Mouse (Mus musculus) E14TG2a.4 (cell line): ENCODE measurements around the gene Hist1h2br.
"Not testable (repeated sequence)": the region's sequence is repeated elsewhere in the genome, so short reads cannot be mapped to it uniquely, and the experiment has no call there.

Experiments used
- H3K27me3 ChIP-seq: 2 replicates; pipeline ENCODE4 v1.6.1; 2014; ENCODE audit warnings: low read length, control low read depth; ENCODE audit not compliant: insufficient read depth
- H3K36me3 ChIP-seq: 2 replicates; pipeline ENCODE4 v1.6.1; 2014; ENCODE audit warnings: low read length, control low read depth; ENCODE audit not compliant: insufficient read depth
- H3K4me1 ChIP-seq: replicated peaks from 2 replicates; pipeline ENCODE4 v1.6.1; 2014; ENCODE audit warnings: low read depth, low read length, control low read depth
- H3K4me3 ChIP-seq: replicated peaks from 2 replicates; pipeline ENCODE4 v1.5.1; 2014; ENCODE audit warnings: mild to moderate bottlenecking, low read length
- H3K9me3 ChIP-seq: 2 replicates; pipeline ENCODE4 v1.6.1; 2014; ENCODE audit warnings: low read length, control low read depth
- CTCF ChIP-seq: conservative IDR thresholded peaks from 2 replicates; pipeline ENCODE4 v1.5.1; 2014; ENCODE audit warnings: low read length
- NANOG ChIP-seq: IDR thresholded peaks from 2 replicates; pipeline ENCODE4 v1.6.1; 2014; ENCODE audit warnings: borderline replicate concordance, low read length, mixed read lengths
- POU5F1 ChIP-seq: IDR thresholded peaks from 2 replicates; pipeline ENCODE4 v1.6.1; 2014; ENCODE audit warnings: low read length, borderline replicate concordance

Gene Hist1h2br

DNA sequence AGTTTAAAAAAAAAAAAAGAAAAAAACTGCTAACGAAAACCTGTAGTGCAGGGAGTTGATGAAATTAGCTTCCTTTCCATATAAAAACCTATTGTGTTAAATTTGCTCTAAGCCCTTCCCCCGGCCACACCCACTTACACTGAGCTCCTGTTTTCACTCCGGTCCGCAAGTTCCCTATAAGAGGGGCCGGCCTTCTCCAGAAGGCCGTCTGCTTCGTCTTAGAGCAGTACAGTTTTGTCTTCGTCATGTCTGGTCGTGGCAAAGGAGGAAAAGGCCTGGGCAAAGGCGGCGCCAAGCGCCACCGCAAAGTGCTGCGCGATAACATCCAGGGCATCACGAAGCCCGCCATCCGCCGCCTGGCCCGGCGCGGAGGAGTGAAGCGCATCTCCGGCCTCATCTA is 22.0 kb upstream of the Hist1h2br start, which contains the start of gene Hist1h4m:
TSS of gene Hist1h4m (plus strand) at position 208 of the 400 bp plus-strand sequence.
- not testable (repeated sequence) for H3K9me3 ChIP-seq, H3K27me3 ChIP-seq, H3K4me1 ChIP-seq, H3K4me3 ChIP-seq, H3K36me3 ChIP-seq

DNA sequence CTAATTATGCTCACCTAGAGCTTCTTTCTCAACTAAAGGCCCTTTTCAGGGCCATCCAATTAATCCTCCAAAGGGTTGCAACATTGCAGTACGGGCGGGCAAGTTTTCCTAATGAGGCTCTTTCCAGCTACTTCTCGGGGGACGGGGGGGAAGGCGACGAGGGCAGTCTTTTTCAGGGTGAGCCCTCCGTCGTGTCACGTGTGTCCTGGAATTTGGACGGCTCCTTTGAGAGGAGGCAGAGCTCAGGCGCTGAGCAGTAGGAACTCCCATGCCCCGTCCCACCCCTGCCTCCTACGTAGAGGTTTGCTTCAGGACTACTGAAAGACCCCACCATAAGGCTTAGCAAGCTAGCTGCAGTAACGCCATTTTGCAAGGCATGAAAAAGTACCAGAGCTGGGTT is 21.5 kb upstream of the Hist1h2br start:
- H3K9me3 ChIP-seq, H3K36me3 ChIP-seq, H3K4me1 ChIP-seq, H3K27me3 ChIP-seq, H3K4me3 ChIP-seq: not testable (repeated sequence)

DNA sequence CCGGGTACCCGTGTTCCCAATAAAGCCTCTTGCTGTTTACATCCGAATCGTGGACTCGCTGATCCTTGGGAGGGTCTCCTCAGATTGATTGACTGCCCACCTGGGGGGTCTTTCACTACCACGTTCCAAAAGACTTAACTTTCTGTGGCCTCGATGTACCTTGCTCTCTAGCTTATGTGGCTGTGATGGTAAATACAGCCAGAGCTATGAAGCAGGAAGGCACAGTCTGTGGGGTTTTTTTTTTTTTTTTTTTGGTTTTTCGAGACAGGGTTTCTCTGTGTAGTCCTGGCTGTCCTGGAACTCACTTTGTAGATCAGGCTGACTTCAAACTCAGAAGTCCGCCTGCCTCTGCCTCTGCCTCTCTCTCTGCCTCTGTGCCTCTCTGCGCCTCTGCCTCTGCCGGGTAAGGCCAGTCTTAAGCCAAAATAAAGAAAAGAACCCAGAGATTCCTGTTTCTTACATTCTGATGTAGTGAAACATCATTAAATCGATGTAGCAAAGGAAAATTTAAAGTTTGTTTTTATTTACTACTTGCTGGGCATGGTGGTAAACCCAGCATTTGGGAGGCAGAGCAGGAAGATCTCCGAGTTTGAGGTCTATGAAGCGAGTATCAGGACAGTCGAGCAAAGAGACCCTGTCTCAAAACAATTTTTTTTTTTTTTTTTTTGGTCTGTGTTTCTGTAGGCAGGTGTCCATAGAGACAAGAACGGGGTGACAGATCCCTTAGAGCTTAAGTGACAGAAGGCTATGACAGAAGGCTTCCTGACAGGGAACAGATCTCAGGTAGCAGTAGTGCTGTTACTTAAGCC is 13.3 kb upstream of the Hist1h2br start:
- peaks cover 22% of the 10 kb centered on the region for H3K4me1 ChIP-seq
- not testable (repeated sequence) for H3K9me3 ChIP-seq

DNA sequence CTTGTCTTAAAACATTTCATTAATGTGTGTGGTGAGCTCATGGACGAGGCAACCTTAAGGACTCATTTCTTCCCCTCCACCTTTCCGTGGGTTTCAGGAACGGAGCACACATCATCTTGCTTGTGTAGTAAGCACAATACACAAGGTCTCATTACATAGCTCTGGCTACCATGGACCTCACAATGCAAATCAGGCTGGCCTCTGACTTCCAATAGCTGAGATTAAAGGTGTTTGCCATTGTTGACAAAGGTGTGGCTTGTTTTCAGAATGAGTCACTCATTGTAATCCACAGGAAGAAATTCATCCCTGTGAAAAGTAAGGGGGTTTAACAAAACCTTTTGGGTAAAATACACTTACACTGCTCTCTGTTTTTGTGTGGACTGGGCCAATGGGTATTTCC is 5.0 kb upstream of the Hist1h2br start:
- TF ChIP-seq CTCF (no peak), NANOG (no peak), POU5F1 (no peak)
- Histone ChIP-seq H3K4me1 (peaks cover 48% of the 10 kb centered on the region), H3K9me3 (no peaks in the 10 kb centered on the region), H3K36me3 (no peaks in the 10 kb centered on the region), H3K27me3 (no peaks in the 10 kb centered on the region), H3K4me3 (no peak overlapping the region)

More for the DNA sequence above, 13.3 kb upstream of the Hist1h2br start:
- H3K4me3 ChIP-seq, result 0 out of 2 replicates have a peak overlapping the region, but pooled peaks have one; percentile 18
- H3K27me3 ChIP-seq, H3K36me3 ChIP-seq: not testable (repeated sequence)

DNA sequence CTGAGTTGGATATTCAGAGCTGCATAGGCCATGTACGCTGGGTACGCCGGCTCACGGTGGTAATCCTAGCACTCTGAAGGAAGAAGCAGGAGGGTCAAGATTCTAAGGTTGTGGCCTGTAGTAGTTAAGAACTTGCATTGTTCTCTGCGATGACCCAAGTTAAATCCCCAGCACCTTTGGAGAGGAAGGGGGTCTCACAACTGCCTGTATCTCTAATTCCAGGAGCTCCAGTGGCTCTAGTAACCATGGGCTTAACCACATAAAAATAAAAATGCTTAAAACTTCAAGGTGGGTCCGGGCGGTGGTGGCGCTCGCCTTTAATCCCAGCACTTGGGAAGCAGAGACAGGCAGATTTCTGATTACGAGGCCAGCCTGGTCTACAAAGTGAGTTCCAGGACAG is 3.2 kb upstream of the Hist1h2br start:
- no peaks in the 10 kb centered on the region for H3K9me3 ChIP-seq
- no peaks in the 10 kb centered on the region for H3K36me3 ChIP-seq
- H3K4me3 ChIP-seq, result 0 out of 2 replicates have a peak overlapping the region, but pooled peaks have one; percentile 3
- no peaks in the 10 kb centered on the region for H3K27me3 ChIP-seq
- TF ChIP-seq POU5F1, result no peak
- no peak for TF ChIP-seq CTCF
- TF ChIP-seq NANOG, result no peak
- H3K4me1 ChIP-seq, result peaks cover 47% of the 10 kb centered on the region

DNA sequence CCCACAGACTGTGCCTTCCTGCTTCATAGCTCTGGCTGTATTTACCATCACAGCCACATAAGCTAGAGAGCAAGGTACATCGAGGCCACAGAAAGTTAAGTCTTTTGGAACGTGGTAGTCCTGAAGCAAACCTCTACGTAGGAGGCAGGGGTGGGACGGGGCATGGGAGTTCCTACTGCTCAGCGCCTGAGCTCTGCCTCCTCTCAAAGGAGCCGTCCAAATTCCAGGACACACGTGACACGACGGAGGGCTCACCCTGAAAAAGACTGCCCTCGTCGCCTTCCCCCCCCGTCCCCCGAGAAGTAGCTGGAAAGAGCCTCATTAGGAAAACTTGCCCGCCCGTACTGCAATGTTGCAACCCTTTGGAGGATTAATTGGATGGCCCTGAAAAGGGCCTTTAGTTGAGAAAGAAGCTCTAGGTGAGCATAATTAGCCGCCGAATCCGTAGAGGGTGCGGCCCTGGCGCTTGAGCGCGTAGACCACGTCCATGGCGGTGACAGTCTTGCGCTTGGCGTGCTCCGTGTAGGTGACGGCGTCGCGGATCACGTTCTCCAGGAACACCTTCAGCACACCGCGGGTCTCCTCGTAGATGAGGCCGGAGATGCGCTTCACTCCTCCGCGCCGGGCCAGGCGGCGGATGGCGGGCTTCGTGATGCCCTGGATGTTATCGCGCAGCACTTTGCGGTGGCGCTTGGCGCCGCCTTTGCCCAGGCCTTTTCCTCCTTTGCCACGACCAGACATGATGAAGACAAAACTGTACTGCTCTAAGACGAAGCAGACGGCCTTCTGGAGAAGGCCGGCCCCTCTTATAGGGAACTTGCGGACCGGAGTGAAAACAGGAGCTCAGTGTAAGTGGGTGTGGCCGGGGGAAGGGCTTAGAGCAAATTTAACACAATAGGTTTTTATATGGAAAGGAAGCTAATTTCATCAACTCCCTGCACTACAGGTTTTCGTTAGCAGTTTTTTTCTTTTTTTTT is 1.8 kb upstream of the Hist1h2br start, which contains the start of gene Hist1h4n:
TSS of gene Hist1h4n (minus strand) at position 779 of the 977 bp plus-strand sequence.
- H3K4me1 ChIP-seq, result peaks cover 33% of the 10 kb centered on the region
- not testable (repeated sequence) for H3K27me3 ChIP-seq, H3K36me3 ChIP-seq, H3K9me3 ChIP-seq, H3K4me3 ChIP-seq

DNA sequence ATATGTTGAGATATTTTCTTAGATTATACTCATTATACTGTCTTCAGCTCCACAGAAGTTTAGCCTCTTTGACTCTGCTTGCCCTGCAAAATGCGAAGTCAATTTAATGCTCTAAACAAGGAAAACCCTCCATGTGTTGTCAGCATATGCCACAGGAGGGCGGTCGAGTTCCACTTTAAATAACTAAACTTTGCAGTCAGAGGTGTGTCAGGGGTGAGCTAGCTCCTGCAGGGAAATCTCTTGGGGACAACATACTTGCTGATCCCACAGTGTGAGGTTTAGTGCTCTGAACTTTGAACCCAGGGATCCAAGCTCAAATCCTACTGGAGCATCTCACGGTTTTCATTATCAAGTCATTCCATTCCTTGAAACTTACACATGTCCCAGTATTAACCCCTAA is 7.0 kb downstream of the Hist1h2br start:
- H3K4me1 ChIP-seq, H3K27me3 ChIP-seq, H3K9me3 ChIP-seq, H3K36me3 ChIP-seq, H3K4me3 ChIP-seq: not testable (repeated sequence)

DNA sequence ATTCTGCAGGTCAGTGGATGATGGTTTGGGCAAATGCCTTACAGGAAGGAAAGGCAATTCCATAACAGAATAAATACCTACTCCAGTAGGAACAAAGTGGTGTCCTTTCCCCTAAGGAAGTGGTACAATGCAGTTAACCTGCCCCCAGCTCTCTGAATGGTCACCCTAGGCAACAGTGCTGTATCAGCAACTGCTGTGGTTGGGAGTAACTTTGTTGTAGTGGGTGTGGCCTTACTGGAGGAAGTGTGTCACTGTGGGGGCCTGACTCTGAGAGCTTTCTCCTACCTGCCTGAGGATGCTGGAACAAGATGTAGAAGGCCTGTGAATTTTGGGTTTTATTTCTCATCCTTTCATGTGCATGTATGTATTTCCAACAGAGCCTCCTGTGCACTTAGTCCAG is 12.8 kb downstream of the Hist1h2br start:
- H3K4me3 ChIP-seq, H3K27me3 ChIP-seq, H3K36me3 ChIP-seq, H3K9me3 ChIP-seq: not testable (repeated sequence)
- H3K4me1 ChIP-seq, result peaks cover 17% of the 10 kb centered on the region

DNA sequence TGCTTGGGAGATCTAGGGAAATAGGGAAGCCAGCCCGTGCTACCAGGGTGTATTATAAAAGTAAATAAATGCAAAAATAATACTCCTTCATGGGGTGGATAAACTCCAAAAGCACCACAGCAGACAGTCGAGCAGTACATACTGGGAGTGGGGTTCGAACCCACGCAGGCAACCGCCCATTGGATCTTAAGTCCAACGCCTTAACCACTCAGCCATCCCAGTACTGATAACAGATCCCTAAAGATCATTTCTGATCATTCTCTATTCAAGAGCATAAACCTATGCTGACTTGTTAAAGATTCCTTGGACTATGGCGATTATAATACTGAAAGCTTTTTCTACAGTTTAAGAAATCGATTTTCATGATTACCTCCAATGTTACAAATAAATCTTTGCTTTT is 14.3 kb downstream of the Hist1h2br start:
- TF ChIP-seq NANOG (no peak), POU5F1 (no peak), CTCF (no peak)
- H3K36me3 ChIP-seq, result no peaks in the 10 kb centered on the region
- peaks cover 26% of the 10 kb centered on the region for H3K4me1 ChIP-seq
- no peak overlapping the region for H3K4me3 ChIP-seq
- no peaks in the 10 kb centered on the region for H3K9me3 ChIP-seq
- H3K27me3 ChIP-seq, result no peaks in the 10 kb centered on the region
